Mouse (Mus musculus) forelimb bud, embryonic 11.5 days (tissue): ENCODE measurements at regions not wholly inside any gene's neighbourhood (a gene's known extent, or its start where the extent isn't known, plus 50 kb on each side); places are given as distances from the start of the nearest gene placed in this dataset.
"Not testable (repeated sequence)": the region's sequence is repeated elsewhere in the genome, so short reads cannot be mapped to it uniquely, and the experiment has no call there.

Experiments
- DNase-seq: peaks from one replicate; pipeline ENCODE4 v3.0.0-alpha.2; 2012; ENCODE audit warnings: low read depth, low spot score

GRCm38 (mm10) chr13:75483157-75483915 is 223.2 kb upstream of the Ell2 start:
- DNase-seq, result not testable (repeated sequence)

DNA sequence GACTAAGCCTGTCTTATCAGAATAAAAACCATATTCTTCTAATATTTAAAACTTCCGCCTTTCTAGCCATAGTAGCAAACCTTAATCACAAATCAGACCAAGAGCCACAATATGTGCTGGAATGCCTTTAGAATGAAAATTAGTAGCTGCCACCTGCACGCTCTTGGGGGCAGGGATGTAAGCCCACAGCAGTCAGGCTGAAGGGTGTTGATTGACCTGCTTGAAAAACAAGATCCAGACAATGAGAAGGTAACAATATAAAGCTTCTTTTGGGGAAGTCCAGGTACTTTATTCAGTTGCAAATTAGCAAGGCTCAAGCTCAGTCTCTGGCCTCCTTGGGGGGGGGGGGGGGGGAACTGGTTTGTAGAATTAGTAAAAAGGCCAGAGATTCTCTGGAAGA is 222.3 kb upstream of the Ell2 start:
- not testable (repeated sequence) for DNase-seq

DNA sequence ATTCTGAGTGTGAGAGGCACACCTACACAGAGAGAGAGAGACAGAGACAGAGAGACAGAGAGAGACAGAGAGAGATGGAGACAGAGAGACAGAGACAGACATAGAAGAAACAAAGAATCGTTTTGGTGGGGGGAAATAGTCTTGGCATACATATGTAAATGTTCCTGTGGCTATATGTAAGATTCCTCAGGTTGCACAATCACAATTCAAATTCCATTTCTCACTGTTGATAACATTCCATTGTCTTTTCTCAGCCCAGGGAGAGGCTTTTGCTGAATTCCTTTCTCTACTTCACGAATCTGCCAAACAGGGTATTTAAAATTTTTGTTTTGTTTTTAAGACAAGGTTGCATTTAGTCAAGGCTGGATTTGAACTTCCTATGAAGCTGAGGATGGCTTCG is 205.0 kb upstream of the Ell2 start:
- no peak for DNase-seq

- DNase-seq, result no peak
These were observed 203.2 kb upstream of the Ell2 start for GRCm38 (mm10) chr13:75503394-75503793.

DNA sequence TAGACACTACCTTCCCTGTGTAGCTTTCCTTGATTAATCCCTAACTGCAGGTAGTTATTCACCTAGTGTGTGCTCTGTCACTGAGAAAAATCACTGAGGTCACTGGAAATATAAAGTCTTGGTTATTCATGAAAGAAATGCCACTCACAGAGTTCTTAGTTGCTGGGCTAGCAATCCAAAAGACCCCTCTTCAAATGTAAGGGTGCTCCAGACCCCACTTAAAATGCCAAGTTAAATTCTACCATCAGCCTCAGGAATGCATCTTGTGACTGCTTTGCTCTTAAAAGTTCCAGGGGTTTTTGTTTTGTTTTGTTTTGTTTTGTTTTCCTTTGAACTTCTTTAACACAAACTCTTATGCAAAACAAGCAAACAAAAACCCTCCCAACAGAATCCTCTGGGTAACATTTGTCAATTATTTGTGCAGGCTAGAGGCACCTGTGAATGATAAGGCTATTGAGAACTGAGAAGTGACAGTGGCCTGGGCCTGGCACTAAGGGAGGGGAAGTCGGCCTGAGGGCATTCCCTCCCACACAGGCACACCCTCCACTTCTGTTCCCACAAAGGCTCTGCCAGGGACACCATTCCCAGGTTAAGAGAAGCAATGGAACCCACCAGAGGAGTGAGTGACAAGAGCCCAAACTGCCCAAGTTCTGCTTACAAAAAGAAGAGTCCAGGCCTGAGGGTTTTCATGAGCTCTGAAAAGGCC is 192.1 kb upstream of the Ell2 start:
- no peak for DNase-seq

DNA sequence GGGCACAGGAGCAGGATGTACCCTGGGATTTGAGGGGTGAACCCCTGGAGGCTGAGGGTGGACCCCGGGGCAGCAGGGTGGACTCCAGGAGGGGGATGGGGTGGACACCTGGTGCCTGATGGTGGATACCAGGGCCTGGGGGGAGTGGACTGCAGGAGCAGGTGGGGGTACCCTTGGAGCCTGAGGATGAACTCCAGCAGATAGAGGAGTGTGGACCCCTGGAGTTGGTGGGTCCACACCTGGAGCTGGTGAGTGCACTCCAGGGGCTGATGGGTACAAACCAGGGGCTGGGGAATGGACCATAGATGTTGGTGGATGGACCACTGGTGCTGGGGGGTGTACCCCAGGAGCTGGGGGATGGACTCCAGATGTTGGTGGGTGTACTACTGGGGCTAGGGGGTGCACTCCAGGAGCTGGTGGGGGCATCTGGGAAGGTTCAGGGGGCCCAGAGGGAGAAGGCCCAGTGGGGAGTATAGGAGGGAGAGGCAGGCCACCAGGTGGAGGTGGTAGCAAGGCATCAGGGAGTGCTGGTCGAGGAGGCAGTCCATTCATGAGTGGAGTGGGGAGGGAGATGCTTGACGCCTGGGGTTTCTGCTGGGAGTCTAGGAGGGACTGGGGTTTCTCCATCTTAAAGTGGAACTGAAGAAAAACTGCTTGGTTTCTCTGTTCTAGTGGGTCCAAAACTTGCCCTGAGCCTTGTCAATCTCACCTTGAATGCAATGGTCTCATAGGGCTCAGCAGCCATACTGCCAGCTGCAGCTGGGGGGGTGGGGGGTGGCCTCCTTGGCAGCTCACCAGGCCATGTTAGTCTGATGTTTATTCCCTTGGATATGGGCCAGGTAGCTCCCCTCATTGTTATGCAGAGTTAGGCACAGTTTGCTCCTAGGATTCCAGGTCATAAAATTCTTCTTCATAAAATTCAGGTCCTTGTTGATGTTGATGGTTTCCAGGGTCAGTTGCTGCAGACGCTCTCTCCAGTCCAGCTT is 183.0 kb upstream of the Ell2 start:
- DNase-seq, result no peak

GRCm38 (mm10) chr13:75524481-75524880 is 182.1 kb upstream of the Ell2 start:
- no peak for DNase-seq

- DNase-seq, result no peak
These were observed 175.0 kb upstream of the Ell2 start for GRCm38 (mm10) chr13:75531566-75531965.

DNA sequence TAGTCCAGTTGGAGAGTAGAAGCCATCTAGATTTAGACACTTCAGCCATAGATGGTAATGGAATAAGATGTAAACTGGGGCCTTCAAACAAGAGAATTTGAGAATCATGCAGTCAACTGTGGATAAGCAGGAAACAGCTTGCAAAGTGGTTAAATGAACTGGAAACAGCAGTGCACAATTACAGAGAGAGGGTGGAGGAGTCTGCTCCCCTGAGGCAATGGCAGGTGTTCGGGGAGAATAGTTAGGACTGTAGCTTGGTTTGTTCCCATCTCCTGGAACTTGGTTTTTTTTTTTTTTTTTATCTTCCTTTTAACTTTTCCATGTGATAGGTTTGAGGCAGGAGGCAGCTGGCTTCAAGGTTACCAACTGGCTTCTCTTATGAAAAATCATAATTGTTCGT is 165.1 kb upstream of the Ell2 start:
- DNase-seq, result no peak

DNA sequence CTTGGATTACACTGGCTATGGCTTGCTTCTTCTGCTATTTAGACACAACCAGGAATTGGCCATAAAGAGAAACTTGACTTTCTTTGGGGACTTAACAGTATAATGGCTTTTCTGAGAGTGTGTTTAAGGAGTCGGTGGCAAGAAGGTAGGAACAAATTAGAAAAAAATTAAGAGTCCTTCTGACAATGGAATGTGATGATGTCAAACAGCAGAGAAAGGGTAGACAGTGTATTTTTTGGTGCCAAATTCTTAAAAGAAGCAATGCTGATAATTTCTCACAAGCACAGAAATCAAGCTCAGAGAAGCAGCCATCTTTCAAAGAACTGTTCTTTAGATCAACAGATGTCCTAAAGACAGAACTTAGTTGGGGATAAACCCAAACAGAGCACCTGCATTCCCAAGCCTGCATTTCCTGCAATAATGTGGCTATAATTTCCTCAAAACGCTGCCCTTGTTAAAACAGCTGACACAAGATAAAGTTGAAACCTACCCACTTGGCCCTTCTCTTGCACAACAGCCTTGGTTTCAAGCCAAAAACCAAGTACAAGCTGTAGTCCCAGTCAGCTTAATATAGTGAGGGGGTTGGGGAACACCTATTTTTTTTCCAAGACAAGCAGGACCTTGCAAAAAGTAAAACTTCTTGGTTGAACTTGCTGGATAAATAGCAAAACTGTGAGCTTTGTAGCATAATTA is 164.2 kb upstream of the Ell2 start:
- DNase-seq, result no peak

DNA sequence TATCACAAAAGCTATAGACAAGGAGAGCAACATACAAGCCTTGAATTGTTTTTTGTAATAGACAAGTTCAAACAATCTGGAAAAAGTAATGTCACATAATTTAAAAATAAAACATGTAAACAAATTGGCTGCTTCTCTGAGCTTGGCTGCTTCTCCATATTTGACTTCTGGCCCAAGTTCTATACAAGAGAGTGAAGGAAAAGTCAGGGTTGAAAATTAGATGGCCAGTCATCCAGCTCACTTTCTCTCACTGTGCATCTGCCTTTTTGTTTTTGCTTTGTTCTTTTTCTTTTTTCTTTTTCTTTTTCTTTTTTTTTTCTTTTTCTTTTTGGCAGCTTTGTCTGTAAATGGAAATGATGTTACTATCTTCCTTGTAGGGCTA is 163.6 kb upstream of the Ell2 start:
- no peak for DNase-seq

DNA sequence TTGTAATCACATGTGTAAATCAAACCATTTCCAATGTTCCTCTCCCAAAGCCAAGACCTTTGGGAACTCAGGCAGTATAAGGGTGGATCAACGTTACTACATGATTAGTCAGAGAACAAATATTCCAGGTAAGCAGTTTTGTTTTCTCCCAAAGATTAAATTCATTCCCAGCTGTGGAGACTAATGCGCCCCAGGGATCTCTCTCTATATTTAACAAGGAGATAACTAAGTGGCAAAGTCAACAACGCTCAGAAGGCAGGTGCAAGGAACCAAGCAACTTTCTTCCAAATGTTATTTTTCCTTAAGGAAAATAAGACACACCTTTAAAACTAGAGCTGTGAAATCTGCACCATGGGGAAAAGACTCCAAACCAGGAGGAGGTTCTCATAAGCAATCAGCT is 163.0 kb upstream of the Ell2 start:
- no peak for DNase-seq

DNA sequence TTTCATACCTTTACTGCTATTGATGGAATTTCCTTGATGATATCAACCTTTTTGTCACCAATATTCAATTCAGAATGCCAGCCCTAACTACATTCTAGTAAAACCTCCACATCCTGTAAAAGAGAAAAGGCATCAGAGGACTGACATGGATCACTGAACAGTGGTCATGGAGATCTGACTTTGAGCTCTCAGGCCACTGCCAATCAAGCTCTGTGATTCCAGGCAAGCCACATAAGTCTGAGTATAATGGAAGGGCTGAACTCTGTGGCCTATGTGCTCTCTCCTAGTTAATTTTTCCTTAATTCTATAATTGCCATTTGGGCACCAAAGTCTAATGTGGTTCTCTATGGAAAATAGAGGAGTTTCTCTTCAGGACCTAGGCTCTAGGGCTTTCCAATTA is 161.8 kb upstream of the Ell2 start:
- no peak for DNase-seq

GRCm38 (mm10) chr13:75547791-75548190 is 158.8 kb upstream of the Ell2 start:
- DNase-seq, result no peak

DNA sequence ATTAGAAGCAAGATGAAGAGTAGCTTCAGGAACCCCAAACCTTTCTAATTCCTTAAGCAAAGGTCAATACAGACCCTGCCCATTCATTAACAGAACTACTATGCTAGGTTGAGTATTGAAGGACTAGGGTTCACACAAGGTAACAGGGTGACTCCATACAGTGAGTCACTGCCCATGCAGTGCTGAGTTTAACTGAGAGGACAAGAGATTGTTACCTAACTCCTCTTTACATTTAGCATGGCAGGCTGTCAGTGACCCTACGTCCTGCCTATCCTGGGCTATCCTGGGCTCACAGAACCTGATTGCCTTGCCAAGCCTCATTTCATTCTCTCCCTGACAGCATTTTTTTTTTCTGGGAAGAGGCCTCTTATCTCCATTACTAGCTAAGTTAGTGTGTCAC is 127.6 kb upstream of the Ell2 start:
- DNase-seq, result no peak

DNA sequence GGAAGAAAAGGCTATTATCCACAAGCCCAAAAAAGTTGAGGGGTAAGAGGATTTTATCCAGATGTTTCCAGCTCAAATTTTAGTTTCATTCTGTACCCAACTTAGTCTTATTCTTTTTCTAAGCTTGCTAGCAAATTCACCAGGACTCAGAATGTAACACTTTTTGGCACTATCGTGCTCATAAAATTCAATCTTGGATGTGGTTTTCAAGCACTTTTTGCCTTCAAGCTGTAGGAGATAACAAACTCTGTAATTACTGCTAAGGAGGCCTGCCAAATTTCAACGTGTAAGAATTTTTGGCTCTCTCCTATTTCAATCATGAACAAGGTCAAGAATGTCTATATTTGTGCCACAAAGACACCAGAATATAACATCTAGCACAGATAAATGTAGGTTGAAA is 115.7 kb upstream of the Ell2 start:
- DNase-seq, result no peak

DNA sequence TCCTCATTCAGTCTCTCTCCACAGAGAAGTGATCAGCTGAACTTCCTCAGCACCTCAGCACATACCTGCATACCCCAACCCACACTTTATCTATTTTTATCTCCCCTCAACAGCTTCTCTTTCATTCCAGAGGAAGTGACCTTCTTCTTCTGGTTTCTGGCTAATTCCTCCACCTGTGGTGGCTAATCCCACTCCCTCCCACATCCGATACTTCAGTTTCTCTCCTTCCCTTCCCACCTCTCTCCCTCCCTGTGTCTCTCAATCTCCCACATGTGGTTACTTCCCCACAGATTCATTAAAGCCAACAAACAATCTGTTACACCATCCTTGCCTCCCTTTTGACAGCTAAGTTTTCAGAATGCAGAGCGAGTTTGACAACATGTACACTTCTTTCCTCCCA is 109.7 kb upstream of the Ell2 start:
- DNase-seq, result no peak

GRCm38 (mm10) chr13:75598186-75598585 is 108.4 kb upstream of the Ell2 start:
- no peak for DNase-seq

DNA sequence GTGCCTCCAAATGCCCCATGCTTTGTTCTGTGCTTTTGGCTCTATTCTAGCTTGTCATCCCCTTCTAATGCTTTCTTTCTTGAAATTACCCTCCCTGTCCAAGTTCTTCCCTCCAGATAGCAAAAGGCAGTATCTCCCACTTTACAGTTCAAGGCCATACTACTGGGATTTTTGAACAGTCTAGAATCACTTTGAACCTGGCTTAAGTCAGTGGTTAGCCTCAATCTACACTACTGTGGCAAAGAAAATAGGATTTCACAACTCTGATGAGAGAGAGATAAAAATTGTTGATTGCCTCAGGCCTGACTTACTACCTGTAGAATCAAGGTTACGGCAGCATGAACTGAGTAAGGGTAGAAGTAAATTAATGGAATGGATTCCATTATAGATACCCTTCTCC is 107.9 kb upstream of the Ell2 start:
- DNase-seq, result no peak

- DNase-seq, result no peak
These were observed 83.3 kb upstream of the Ell2 start for GRCm38 (mm10) chr13:75623229-75623628.

DNA sequence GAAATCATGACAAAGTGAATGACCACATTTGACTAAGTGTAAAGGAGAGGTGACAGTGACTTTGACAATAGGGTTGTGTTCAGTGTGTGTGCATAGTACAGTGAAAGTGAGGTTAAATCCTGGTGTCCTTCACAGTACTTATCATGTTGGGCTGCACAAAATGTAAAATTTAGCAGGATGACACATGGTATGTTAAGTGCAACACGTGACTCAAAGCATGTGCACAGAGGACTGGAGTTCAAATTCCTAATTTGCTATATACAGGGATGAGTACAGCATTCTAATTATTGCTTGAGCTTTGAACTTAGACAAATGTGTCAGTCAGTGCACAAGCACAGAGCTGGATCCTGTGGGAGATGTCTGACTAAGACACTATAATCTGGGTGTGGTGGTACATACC is 79.2 kb upstream of the Ell2 start:
- DNase-seq, result no peak

DNA sequence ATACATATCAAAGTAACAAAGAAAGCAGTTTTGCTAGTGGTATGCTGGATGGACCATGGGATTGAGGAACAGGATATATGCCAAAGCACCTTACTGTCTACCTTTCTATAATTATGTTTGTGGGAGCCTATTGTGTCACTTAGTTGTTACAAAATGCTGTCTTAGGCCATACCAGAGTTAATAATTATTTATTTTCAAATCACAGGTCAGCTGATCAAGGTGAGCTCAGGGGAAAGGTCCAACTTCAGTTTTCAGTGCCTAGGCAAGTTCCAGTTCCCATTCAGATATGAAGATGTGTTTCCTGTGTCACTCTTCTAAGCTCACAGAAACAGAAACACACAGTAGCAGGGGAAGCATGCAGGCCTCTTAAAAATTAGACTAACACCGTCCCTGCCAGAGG is 75.5 kb upstream of the Ell2 start:
- no peak for DNase-seq
